Mouse (Mus musculus): Measurements from ENCODE around the gene Megf9.

The Megf9 gene

GRCm38 (mm10) chr4:70521506-70522292 is 13.1 kb downstream of the Megf9 start:
- DNase-seq, result no peak

GRCm38 (mm10) chr4:70517646-70518045 is 17.1 kb downstream of the Megf9 start:
- DNase-seq, result no peak

DNA sequence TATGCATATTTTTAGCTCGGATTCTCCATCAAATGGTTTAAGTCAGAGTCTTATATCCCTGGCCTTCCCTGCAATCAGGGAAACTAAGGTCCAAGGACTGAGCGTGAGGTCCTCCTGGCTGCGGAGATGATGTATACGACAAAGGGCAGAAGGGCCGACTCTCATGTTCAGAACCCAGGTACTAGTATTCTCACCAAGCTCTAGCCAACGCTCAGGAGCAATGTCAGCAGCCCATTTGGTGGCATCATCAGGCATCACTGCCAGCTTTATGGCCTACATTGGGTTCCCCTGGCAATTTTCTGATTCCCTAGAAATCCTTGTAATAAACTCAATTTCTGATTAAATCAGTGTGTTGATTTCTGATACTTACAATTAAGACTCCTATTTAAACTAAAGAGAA is 18.5 kb downstream of the Megf9 start:
- no peak for DNase-seq

- no peak for DNase-seq
Measured at GRCm38 (mm10) chr4:70515514-70515913, 19.3 kb downstream of the Megf9 start.

GRCm38 (mm10) chr4:70509987-70510386 is 24.8 kb downstream of the Megf9 start:
- no peak for DNase-seq

GRCm38 (mm10) chr4:70509565-70509964 is 25.2 kb downstream of the Megf9 start:
- DNase-seq, result no peak

DNA sequence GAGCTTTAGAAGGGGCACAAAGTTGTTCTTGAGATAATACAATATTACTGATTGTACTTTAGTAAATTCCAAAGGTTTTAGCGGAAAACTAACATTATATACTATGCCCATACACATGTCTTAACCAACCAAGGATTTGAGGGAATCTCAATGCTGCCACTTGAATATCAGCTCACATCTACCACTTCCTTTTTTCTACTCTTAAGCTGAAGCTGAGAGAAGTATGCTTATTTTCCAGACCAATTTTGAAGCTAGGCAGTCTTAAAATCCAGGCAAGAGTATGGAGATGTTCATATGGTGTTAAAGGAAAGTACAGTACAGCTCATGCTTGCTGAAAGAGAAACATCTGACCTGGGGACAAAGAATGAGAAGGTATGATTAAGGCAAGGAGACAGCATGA is 26.6 kb downstream of the Megf9 start:
- no peak for DNase-seq

GRCm38 (mm10) chr4:70505951-70506350 is 28.8 kb downstream of the Megf9 start:
- DNase-seq, result no peak

GRCm38 (mm10) chr4:70503827-70504226 is 31.0 kb downstream of the Megf9 start:
- DNase-seq, result no peak

GRCm38 (mm10) chr4:70499285-70499684 is 35.5 kb downstream of the Megf9 start:
- DNase-seq, result peak; percentile 27 to 49

DNA sequence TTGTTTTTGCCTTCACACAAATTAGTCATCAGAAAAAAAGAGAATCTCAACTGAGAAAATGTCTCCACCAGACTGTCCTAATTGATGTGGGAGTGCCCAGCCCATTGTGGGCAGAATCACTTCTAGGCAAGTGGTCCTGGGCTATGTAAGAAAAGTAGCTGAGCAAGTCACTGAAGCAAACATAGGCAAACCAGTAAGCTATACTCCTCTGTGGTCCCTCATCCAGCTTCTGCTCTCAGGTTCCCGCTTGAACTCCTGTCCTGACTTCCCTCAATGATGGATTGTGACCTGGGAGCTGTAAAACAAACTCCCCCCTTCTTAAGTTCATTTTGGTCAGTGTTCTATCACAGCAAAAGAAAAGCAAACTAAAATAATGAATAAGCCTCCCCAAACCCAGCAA is 37.8 kb downstream of the Megf9 start:
- no peak for DNase-seq

DNA sequence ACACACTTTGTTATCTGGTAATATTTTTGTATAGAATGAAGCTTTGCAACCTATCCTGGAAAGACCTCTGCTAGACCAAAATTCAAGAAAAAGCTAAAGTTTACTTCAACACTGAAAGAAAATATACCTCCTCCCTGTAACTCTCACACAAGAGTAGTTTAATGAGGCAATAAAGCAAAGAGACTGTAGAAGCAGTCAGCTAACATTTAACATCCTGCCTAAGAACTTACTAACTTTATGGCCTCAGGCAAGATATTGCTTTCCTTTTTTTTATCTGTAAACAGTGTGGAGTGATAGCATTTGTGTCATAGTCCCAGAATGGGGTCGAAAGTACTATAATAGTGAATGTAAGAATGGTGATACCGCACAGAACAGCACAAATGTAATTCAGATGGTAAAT is 45.0 kb downstream of the Megf9 start:
- no peak for DNase-seq

DNA sequence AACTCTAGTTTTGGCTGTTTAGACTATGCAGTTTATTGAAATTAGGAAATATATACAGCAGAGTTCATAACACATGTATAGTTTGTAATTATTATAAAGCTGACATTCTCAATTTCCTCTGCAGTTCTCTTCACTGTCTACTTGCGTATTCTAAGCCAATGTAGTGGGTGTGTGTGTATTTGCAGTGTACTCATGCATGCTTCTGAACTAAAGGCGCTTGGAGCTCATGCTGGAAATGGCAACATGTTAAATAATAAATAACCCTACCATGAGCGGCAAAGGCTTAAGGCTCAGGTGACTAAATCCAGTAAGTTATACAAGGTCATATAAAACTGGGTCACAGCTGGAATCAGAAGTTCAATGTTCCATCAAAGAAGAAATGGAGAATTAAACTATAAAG is 46.4 kb downstream of the Megf9 start:
- no peak for DNase-seq

GRCm38 (mm10) chr4:70484134-70484533 is 50.7 kb downstream of the Megf9 start:
- DNase-seq, result no peak

DNA sequence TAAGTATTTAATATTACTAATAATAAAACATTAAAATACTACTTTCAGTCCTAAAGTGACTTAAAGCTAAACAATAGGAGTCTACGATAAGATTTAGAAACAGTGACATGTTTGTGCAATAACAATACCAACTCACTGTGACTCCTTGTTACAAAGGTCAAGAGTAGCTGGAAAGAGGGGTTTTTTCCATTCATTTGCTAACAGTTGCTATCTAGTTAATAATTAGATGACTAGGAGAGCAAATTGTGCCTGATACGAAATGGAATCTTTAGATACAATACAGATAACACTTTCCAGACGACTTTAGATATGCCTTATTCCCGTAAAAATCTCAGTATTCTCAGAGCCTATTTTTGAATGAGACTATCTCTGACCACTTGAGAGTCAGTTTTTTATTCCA is 52.9 kb downstream of the Megf9 start:
- no peak for DNase-seq

GRCm38 (mm10) chr4:70471398-70471797 is 63.4 kb downstream of the Megf9 start:
- no peak for DNase-seq

DNA sequence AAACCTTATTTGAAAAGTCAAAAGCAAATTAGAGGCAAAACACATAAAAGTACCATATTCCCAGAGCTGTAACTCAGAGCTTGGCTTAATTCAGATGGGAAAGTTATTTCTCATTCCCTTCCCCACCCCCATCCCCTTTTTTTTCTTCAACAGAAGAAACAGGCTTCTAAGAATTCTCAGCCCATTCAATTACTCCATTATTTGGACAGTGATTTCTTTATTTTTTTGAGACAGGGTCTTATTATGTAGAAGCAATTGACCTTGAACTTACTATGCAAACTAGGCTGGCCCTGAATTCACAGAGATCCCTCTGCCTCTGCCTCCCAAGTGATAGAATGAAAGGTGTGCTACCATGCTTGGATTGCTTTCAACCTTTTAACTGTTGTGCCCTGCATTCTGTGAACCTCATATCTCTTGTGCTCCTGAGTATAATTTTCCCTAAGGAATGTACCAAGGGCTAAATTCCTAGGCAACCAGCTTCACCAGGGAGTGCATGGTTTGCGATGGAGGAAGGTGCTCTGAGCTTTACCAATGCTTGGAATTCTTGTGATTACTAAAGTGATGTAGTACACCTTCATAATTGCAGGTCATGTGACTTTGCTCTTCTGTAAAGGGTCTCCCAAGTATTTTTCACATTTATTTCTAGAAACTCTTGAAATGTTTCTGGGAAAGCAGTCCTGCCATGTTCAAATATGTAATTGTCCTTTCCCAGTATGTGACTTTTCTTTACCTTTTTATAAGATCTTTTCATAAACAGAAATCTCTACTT is 68.7 kb downstream of the Megf9 start:
- no peak for DNase-seq

GRCm38 (mm10) chr4:70463302-70463701 is 71.5 kb downstream of the Megf9 start:
- DNase-seq, result no peak

GRCm38 (mm10) chr4:70461416-70461815 is 73.4 kb downstream of the Megf9 start:
- peak; percentile 28 to 52 for DNase-seq

DNA sequence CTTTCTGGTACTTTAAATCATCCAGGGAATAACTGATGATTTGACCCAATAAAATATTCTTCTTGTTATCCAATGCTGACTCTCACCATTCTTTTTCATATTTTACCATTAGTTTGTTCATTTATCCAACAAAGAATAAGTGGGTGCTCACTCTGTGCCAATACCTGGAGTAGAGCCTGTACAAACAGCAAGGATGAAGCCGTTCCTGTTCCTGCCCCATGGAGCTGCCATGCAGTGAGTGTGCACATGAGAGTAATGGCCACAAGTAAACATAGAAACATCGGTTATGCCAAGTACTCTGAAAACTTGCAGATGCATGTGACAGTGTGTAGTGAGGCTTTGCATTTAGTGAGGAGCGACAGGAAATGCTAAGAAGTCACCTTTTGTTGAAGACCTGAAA is 82.6 kb downstream of the Megf9 start:
- DNase-seq, result no peak

GRCm38 (mm10) chr4:70451750-70452149 is 83.0 kb downstream of the Megf9 start:
- DNase-seq, result peak; percentile 42 to 69

DNA sequence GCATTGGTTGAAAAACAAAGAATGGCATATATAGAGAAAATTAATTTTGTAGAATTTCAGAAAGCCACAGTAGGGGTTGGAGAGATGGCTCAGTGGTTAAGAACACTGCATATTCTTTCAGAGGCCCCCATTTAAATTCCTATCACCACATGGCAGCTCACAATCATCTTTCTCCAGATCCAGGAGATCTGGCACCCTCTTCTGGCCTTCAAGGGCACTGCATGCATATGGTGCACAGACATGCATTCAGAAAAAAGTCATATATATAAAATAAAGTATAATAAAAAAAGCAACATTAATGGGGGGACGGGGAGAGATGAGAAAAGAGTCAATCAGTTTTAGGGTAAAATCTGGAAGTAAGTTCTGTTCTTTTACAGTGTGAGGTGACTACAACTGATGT is 85.1 kb downstream of the Megf9 start:
- no peak for DNase-seq

GRCm38 (mm10) chr4:70446774-70447173 is 88.0 kb downstream of the Megf9 start:
- no peak for DNase-seq

GRCm38 (mm10) chr4:70420202-70420601 is 114.6 kb downstream of the Megf9 start:
- DNase-seq, result no peak
